Mouse (Mus musculus): Measurements from ENCODE around the gene Plcb1. TPM values are rescaled to one million over a fixed set of nuclear protein-coding genes. Genes with fewer than 3 reads are reported as not detected.

Plcb1 gene
- total RNA-seq, 2 experiments from 2014 or later = 180 to 200 TPM

DNA sequence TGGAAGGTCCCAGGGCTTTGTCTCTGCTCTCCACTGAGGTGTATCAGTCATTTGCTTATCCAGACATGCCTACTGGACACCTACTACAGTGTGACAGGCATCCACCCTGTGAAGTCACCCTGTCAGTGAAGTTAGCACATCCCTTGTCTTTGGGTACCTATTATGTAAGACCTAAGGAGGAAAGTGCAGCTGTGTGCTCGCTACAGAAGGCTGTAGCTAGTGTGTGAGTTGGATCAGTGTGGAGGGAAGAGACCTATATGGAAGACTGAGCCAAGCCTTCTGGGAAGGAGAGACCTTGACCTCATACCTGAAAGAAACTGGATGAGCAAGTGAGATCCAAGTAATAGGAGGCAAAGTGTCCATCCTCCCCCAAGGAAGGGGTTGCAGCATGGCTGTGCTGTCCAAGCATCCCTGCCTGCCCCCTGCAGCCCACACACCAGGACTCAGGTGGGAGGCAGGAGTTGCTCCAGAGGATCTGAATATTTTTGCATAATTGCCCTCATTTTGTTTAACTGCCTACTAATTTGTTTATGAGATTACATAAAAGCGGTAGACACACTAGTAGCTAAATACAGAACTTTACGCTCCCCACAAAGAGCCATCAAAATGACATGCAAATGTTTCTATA, 328.7 kb downstream of the Plcb1 start:
- intact Hi-C loops (cut with DNase I) = no loop called here
- DNase-seq (ENCODE audit: low spot score in 2 of 2) = no peak

DNA sequence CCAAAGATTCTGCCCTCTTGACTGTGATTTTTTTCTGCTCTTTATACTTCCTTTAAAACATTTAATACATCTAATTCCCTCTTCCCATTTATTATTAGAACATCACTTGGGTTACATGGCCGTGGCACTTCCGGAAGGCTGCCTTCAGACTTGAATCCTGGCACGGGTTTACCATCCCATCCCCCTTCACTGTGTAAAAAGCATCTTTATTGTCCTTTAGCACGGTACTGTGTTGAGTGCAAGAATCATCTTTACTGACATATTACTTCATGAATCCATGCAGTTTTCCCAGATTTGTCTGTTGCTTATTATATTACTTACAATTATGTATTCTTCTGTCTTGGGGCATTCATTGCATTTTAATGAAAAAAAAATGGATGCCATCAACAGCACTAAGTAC, 337.2 kb downstream of the Plcb1 start:
- intact Hi-C loops (cut with DNase I) = no loop called here
- no peak for DNase-seq (ENCODE audit: low spot score in 2 of 2)

DNA sequence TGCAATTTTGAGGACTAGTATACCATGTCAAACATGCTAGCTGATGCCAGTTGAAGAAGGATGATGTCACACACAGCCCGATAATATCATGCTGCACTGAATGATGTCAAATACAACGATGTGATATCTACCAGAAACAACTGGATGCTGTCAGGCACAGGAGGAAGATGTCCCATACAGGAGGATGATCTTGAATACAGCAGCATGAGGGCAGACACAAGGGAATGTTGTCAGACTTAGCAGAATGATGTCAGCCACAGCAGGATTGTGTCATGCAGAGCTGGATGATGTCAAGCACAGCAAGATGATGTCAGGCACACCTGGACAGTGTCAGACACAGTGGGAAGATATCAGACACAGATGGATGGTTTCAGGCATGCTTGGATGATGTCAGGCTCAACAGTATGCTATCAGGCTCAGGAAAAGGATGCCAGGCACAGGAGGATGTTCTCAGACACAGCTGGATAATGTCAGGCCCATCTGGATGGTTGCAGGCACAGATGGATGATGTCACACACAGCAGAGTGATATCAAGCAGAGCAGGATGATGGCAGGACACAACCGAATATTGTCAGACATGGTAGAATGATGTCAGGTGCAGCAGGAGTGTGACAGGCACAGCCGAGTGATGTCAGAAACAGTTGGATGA, 338.0 kb downstream of the Plcb1 start:
- DNase-seq (ENCODE audit: low spot score in 2 of 2) = no peak
- intact Hi-C loops (cut with DNase I) = no loop called here

DNA sequence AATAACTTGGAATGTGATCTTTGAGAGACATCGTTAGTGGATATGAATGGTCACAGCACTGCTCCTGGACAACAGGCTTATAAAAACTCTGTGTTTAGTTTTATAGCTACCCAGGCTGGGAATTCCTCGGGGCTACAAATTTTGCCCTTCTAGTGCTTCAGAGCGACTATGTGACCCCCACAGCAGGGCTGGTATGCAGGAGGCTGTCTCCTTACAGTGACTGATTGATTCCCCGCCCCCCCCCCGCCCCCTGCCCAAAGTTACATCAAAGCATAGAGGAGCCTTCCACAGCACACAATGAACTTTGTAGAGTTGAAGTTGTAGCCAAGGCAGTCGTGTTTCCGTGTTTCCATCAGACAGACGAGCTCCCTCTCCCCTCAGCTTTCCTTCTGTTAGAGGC, 354.7 kb downstream of the Plcb1 start:
- DNase-seq (ENCODE audit: low spot score in 2 of 2) = no peak
- intact Hi-C loops (cut with DNase I) = no loop called here

DNA sequence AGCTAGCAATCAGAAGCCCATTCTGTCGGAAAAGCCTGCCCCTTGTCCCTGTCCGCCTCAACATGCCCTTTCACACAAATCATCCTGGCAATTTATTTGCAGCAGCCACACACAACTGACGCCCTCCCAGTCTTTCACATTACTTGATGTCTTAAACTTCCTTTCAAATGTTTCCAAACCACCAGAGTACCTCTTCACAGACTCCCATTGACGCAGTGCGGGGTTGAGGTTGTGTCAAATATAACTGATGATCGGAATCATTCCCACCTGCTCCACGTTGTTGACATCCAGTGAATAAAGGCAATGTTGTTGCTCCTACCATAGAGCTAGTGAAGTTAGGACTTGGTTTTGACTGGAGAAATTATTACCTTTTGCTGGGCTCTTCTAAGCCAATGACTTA, 366.4 kb downstream of the Plcb1 start:
- no peak for DNase-seq (ENCODE audit: low spot score in 2 of 2)
- intact Hi-C loops (cut with DNase I) = no loop called here

DNA sequence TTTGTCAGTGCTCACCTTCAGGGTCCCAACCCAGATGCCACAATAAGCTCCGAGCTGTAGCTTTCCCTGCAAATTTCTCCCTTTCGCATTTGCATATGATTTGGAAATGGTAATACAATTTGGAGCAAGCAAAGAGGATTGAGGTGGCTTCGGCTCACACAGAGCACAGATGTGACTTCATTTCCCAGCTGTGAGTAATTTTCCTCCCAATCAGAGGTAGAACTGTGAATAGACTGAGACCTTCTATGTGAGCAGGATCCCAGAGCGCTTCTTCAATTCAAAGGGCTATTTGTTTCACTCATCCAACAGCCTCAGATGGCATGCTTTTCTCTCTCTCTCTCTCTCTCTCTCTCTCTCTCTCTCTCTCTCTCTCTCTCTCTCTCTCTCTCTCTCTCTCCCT, 367.4 kb downstream of the Plcb1 start:
- peak in 1 of 2 experiments; percentile 30 for DNase-seq (ENCODE audit: low spot score in 2 of 2)
- intact Hi-C loops (cut with DNase I) = no loop called here

DNA sequence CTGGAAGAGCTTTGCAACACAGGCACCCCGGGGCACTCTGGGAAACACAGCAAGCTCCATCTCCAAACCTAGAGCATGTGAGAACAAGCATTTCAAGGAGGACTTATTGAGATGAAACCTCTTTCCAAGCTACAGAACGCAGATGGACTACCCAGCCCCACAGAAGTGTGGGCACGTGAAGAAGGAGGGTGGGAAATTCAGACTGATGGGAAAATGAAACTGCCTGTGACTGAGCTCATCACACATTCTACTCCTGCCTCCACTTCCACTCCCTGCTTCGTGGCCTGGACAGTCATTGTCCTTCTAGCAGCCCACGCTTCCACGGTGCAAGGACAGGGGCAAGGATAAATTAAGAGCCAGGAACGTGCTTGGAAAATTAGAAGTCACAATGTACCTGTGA, 370.2 kb downstream of the Plcb1 start:
- DNase-seq (ENCODE audit: low spot score in 2 of 2) = peak in 1 of 2 experiments; percentile 66
- intact Hi-C loops (cut with DNase I) = no loop called here

DNA sequence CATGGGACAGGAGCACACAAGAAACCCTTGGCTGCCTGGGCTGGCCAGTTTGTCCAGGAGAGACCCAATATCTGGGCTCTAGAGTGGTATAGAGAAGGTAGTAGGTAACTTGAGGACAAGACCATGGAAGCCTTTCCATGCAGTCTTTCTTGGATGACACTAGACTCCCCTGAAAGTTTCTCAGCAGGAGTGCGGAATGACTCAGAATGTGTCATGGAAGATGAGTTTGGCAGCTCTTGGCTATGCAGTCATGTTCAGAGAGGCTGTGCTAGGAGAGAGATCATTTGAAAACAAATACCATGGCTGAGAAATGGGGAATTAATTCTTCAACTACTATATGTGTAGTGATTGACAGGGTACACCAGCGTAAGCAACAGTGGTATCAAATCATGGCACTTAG, 372.1 kb downstream of the Plcb1 start:
- intact Hi-C loops (cut with DNase I) = no loop called here
- DNase-seq (ENCODE audit: low spot score in 2 of 2) = peak in 1 of 2 experiments; percentile 77

DNA sequence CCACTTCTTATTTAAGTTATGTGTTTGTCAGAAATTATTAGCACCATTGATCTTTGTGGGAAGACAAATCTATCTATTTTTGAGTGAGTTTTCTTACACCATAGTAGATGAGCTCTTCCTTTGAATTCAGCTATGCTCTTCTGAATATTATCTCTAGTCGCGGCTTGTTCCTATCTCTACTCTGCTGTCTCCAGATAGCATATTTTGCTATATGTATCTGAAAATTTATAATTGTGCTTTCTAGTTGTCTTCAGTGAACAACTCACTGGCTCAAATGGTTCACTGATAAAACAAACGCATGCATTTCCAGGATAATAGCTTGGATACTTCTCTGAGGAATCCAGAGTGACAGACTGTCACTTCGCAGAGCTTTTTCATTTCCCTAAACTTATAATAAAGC, 375.8 kb downstream of the Plcb1 start:
- no peak for DNase-seq (ENCODE audit: low spot score in 2 of 2)

DNA sequence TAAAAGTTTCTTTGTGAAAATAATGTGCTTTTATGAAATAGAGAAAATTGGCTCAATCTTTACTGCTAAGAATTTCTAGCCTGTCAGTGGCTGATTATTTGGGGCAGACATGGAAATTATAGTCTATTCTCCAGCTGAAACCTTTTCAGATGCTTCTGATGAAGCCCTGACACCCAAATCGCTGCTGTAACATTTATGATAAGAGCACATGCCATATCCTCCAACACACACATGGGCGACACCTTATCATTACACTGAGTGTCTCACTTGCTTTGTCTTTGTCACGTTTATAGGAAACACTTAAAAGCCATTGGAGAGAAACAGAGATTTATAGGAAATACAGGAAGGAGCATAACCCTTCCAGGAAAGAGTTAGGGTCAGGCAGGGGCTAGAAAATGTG, 379.6 kb downstream of the Plcb1 start:
- intact Hi-C loops (cut with DNase I) = no loop called here

More for the DNA sequence above, 375.8 kb downstream of the Plcb1 start:
- intact Hi-C loops (cut with DNase I) = no loop called here

DNA sequence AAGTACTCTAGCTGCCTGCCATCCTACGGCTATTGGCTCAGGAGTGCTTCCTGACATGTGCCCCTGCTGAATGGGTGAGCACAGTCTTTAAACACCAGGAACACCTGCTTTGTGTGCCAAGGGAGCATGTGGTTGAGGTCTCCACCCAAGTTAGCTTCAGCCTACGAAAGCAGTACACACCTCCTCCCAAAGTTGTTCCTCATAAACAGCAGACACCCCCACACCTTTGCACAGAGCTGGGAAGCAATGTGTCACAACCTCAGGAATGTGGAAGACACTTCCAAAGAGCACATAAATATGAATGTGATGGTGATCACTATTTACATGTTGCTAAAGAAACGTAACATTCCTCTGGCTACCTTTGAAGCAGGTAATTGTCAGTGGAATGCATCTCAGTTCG, 389.7 kb downstream of the Plcb1 start:
- peak in 1 of 2 experiments; percentile 64 for DNase-seq (ENCODE audit: low spot score in 2 of 2)
- intact Hi-C loops (cut with DNase I) = no loop called here

More for the DNA sequence above, 379.6 kb downstream of the Plcb1 start:
- no peak for DNase-seq (ENCODE audit: low spot score in 2 of 2)

DNA sequence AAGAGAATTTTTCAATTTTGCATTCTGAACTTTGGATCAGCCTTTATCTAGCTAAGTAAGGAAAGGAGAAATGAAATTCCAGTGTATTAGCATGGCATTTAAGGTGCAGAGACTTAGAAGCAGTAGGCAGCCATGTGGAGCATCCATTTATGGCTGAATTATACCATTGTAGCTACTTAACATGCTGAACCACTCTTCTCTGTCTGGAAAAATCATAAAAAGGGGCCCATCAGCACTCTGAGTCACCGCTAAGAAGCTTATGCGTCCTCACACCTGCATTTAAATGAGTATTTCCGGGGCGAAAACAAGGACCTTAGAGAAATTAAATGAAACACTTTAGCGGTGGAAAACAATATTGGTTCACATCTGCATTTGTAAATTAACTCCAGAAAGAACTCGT, 401.8 kb downstream of the Plcb1 start:
- intact Hi-C loops (cut with DNase I) = no loop called here
- peak in 1 of 2 experiments; percentile 50 for DNase-seq (ENCODE audit: low spot score in 2 of 2)

DNA sequence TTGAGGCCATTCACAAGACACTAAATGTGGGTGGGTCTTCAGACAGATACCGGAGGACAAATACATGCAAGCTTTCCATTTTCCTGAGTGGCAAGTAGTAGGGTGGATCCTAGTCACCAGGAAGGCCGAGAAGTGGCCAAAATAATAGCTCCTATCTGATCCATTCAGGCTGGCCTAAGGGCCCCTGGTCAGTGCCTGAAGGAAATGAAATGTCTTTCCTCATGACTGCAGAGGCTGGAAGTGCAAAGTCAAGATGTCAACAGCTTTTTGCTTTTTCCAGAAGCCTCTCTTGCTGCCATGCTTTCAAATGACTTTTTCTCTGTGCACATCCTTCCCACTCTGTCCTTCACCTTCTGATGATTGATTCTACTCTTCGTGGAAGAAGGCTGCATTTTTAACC, 415.0 kb downstream of the Plcb1 start:
- intact Hi-C loops (cut with DNase I) = no loop called here
- DNase-seq (ENCODE audit: low spot score in 2 of 2) = no peak

DNA sequence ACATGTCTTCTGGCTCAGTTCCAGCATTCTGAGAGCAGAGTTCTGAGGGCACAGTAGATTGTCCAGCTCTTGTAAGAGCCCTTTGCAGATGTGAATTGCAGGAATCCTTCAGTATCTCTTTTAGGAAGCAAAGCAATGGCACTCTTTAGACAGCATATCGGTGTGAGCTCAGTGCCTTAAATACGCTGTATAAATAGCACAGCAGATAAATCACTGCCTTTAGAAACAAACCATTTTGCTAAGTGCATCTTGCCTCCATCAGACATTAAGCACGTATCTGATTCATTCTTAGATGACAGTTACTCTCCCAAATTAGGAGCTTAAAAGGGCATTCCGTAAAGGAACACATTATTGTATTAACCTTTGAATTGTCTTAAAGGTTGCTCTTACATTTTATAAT, 416.5 kb downstream of the Plcb1 start:
- intact Hi-C loops (cut with DNase I) = no loop called here
- DNase-seq (ENCODE audit: low spot score in 2 of 2) = peak; percentile 15 to 16

DNA sequence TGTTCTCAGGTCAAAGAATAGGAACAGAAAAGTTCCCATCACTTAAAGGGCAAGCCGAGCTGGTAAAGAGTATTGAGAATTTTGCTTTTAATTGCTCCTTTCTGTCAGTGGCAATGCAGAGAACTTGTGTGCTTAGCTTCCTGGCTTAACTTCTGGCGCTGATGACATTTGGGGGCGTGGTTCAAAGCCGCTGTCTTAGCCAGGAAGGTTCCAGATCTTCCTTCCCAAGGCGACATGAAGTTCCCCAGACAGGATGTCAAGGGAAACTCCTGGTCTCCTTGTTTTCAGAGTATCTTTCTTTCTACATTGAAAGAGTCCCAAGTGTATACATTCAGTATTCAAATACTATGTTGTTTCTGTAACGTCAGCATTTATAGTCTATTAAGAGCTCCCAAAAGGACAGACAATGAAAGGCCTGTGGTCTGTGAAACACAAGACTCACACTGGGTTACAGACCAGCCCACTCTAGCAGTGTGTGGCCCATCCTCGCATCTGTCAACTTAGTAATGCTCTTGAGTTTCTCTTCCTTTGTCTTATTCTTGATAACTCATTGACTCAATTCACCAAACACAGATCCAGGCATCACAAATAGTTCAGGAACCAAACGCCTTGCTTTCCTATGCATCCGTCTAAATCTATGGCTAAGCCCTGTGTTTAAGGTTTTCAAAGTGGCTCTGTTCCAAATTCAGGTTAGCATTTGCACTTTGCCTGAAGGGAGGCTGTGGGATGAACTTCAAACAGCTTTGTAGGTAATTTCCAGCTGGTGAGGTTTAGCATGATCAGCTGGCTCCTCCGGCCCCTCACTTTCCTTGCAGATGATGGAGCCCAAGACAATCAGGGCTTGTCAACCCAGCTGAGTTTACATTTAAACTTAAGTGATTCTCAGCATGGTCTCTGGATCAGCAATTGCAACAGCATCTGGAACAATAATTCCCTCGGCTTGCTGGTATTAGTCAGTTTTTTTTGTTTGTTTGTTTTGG, 418.6 kb downstream of the Plcb1 start:
- intact Hi-C loops (cut with DNase I) = no loop called here
- DNase-seq (ENCODE audit: low spot score in 2 of 2) = no peak

DNA sequence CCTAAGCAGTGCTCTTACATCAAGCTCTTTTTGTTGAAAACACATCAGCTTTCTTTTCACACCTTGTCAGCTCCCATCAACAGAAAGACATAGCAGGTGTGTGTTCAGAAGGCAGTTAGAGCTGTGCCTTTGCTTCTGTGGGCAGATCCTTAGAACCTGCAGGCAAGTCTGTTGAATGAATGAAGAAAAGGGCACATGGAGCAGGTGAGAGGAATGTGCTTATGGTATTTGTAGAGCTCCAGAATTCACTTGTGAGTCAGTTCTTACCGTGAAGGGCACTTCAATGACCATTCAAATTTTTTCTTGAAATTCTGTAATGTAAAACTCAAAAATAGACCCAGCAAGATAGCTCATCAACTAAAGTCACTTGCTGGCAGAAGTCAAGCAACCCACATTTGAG, 423.0 kb downstream of the Plcb1 start:
- no peak for DNase-seq (ENCODE audit: low spot score in 2 of 2)
- intact Hi-C loops (cut with DNase I) = no loop called here

DNA sequence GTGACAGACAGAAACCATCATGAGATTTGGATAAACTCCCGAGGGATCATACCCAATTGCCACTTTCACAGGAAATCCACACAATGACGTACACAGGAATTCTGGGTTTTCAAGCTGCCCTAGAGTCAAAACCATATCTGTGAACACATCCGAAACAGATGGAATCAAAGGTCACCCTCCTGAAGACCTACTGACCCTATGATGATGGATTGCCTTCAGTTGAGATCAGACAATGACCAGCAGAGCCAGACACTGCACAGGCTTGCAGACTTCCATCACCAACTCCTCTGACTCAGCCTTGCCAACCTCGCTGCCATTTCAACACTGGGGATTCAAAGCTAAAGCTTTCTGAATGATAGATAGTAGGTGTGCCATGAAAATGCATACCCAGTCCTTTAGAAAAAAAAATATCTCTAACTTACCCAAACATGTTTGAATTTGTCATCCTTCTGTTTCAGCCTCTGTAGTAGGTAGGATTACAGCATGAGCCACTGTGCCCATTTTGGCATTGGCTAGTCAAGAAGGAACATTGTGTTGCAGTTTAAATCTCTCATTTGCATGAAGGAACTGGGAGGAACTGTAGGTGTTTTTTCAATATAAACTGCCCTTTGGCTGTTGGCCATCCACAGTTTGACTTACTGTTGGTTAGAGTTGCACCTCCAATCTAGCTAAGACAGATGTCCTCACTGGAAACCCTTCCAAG, 429.0 kb downstream of the Plcb1 start:
- peak in 1 of 2 experiments; percentile 50 for DNase-seq (ENCODE audit: low spot score in 2 of 2)

DNA sequence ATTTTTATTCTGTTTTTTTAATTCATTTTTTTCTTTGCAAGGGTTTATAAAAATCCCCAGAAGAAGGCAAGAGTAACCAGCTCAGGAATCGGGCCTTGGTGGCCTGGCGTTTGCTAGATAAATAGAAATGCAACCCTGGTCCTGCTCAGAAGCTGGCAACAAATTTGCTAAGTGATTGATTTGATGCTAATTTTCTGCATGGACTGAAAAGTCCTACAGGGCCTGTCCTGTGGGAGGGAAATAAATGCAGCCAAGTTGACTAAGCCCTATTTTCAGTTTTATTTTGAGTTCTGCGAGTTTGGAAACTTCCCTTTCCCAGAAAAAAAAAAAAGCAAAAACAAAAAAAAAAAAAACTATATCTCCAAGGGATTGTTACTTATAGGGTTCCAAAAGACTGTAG, 433.5 kb downstream of the Plcb1 start:
- intact Hi-C loops (cut with DNase I) = no loop called here
- DNase-seq (ENCODE audit: low spot score in 2 of 2) = peak in 1 of 2 experiments; percentile 60

More for the DNA sequence above, 429.0 kb downstream of the Plcb1 start:
- intact Hi-C loops (cut with DNase I) = no loop called here

DNA sequence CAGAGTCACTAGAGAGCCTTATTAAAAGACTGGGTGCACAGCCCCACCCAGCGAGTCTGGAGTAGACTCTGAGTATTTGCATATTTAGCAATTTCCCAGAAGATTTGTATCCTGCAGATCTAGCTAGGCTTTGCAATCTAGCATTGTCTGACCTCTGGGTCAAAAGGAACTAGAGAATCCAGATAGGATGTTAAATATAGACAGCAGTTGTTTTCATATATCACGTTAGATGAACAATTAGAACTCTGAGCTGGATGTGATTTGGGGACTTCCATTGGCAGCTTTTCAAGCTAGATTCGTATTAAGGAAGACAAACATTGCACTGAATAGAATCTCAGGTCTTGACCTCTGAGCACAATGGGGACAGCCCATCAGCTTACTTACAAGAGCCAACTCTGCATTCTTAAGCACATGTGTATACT, 439.7 kb downstream of the Plcb1 start:
- DNase-seq (ENCODE audit: low spot score in 2 of 2) = no peak
- intact Hi-C loops (cut with DNase I) = no loop called here

DNA sequence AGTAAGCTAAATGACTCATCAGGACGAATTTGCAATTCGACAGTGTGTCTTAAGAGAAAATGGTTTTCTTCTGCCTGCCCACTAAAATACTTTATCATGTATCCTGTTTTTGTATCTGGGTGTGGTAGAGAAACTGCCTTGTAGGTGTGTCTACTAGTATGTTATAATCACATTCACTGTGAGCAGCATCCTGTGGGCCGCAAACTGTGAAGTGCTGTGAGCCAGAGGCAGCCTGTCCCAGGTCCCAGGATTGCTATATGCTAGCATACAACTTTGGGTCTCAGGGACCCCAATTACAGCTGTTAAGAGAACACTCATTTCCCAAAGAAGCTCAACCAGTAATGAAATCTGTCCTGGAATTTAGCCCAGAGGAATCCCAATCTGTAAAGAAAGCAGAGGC, 444.4 kb downstream of the Plcb1 start:
- intact Hi-C loops (cut with DNase I) = no loop called here
- DNase-seq (ENCODE audit: low spot score in 2 of 2) = no peak

Measured in left cerebral cortex, postnatal 25 days (tissue).